Comparison of ENCODE assay signal across 12 mouse cellular contexts in the genomic region with DNA sequence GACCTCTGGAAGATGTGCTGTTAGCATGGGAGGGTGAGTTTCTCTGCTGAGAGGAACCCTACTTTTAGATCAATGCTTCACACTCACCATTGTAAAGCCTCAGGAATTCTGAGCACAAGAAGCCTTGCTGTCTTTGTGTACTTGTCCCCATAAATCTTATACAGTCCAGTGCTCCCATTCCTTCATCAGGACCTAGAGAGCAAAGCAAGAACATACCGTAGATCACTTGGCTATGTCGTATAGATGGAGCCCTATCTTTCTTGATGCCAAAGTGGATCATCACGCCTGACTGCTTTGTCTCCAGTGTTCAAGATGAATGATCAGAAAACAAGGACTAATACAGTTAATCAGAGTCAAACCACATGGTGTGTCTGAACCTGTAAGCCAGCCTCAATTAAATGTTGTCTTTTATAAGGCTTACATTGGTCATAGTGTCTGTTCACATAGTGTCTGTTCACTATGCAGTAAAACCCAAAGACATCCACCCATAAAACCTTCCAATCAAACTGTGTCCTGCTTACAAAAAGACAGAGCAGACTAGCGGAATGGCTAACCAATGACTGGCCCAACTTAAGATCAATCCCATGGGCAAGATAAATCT.
"Had no signal": no experiment of that assay in that cellular context is flagged by ENCODE, and none has a peak within 500 bp of the region (broad histone marks: within the 10 kb centered on the region; RNA-seq: fewer than 3 reads in every experiment).

No protein-coding gene starts in this region.

- H3K9ac ChIP-seq: limb, embryonic 13.5 days; liver, embryonic 14.5 days had no signal

- ATAC-seq: inflammation-experienced regulatory T-cells, adult 6 months had no signal

- H3K4me2 ChIP-seq: limb, embryonic 13.5 days had no signal

- H3K27ac ChIP-seq: limb, embryonic 13.5 days; liver, embryonic 14.5 days had no signal

- DNase-seq: kidney, adult 18-20 months; kidney, postnatal 25 days; left cerebral cortex, postnatal 4 days; lung, adult 18-20 months; midbrain, embryonic 14.5 days; right cerebral cortex, adult 18-20 months; right cerebral cortex, postnatal 25 days; thymus, postnatal 36 days had no signal

- H3K4me3 ChIP-seq: limb, embryonic 13.5 days; myocyte had no signal

- H3K9me3 ChIP-seq: limb, embryonic 13.5 days had no signal

- H3K27me3 ChIP-seq: limb, embryonic 13.5 days had no signal

- H3K36me3 ChIP-seq: limb, embryonic 13.5 days had no signal
